Mouse (Mus musculus) liver, embryonic 14.5 days (tissue): ENCODE data around the gene Flrt1. TPM values are rescaled to one million over a fixed set of nuclear protein-coding genes. Genes with fewer than 3 reads are reported as not detected.

Experiments used
- ATAC-seq: fragments of 200-750 bp; cut with Nextera tagmentation; 2 replicates; pipeline ENCODE4 v1.8.0; 2017; ENCODE audit warnings: moderate number of reproducible peaks, mild to moderate bottlenecking, moderate library complexity; ENCODE audit not compliant: insufficient read depth
- DNase-seq, 3 experiments: peaks; one replicate each; pipeline ENCODE4 v3.0.0-alpha.2; 2012 to 2013; ENCODE audit warnings: low read depth in 3 of 3, low spot score in 3 of 3
- H3K27ac ChIP-seq: fragments of 300-500 bp; sonication (generic); 2 replicates; pipeline ENCODE4 v1.5.1; 2014; ENCODE audit warnings: moderate library complexity, mild to moderate bottlenecking, control low read depth, inconsistent platforms
- H3K27me3 ChIP-seq: fragments of 300-500 bp; sonication (generic); 2 replicates; pipeline ENCODE4 v1.6.1; 2014; ENCODE audit warnings: mild to moderate bottlenecking, low read length, moderate library complexity; ENCODE audit not compliant: control insufficient read depth, insufficient read depth
- H3K36me3 ChIP-seq: fragments of 300-500 bp; sonication (generic); replicated peaks from 2 replicates; pipeline ENCODE4 v1.6.1; 2014; ENCODE audit warnings: low read depth; ENCODE audit not compliant: control insufficient read depth, insufficient read depth
- H3K4me1 ChIP-seq, 2 experiments: fragments of 200-500 bp in 1 of 2; fragments of 300-500 bp in 1 of 2; sonication (generic) in 1 of 2; replicated peaks; 2 replicates each; pipeline ENCODE4 v1.6.1; 2012 to 2014; ENCODE audit warnings: antibody characterized with exemption in 1 of 2, inconsistent platforms in 1 of 2, low read length in 1 of 2; ENCODE audit not compliant: control insufficient read depth in 2 of 2, insufficient read depth in 2 of 2
- H3K4me2 ChIP-seq: fragments of 300-500 bp; sonication (generic); 2 replicates; pipeline ENCODE4 v1.6.1; 2014; ENCODE audit warnings: low read depth, mild to moderate bottlenecking, control low read depth, moderate library complexity
- H3K4me3 ChIP-seq, 2 experiments: fragments of 200-500 bp in 1 of 2; fragments of 300-500 bp in 1 of 2; sonication (generic) in 1 of 2; 2 replicates each; pipeline ENCODE4 v1.5.1; 2012 to 2014; ENCODE audit warnings: low read depth in 2 of 2, low read length in 2 of 2, mild to moderate bottlenecking in 2 of 2, control low read depth in 1 of 2, inconsistent platforms in 1 of 2, moderate library complexity in 1 of 2; ENCODE audit not compliant: insufficient read depth in 1 of 2
- H3K9ac ChIP-seq: fragments of 300-500 bp; sonication (generic); replicated peaks from 2 replicates; pipeline ENCODE4 v1.6.1; 2014; ENCODE audit warnings: mild to moderate bottlenecking, control low read depth, moderate library complexity
- H3K9me3 ChIP-seq: fragments of 300-500 bp; sonication (generic); 2 replicates; pipeline ENCODE4 v1.6.1; 2016; ENCODE audit warnings: low read length, mixed read lengths; ENCODE audit not compliant: control insufficient read depth
- CTCF ChIP-seq: IDR thresholded peaks from 2 replicates; pipeline ENCODE4 v1.5.1; 2016; ENCODE audit warnings: antibody characterized with exemption, low read depth, control low read depth
- EP300 ChIP-seq: IDR thresholded peaks from 2 replicates; pipeline ENCODE4 v1.6.1; 2016; ENCODE audit warnings: antibody characterized with exemption, low read depth
- WGBS: fragments of 180-500 bp; shearing (Covaris S2); extraction: QIAGEN DNeasy Blood & Tissue Kit; methylation state at CpG from one replicate; pipeline ENCODE4 v1.1.7; 2014; ENCODE audit not compliant: insufficient replicate concordance; 5-methylcytosine and 5-hydroxymethylcytosine counted together
- polyA plus RNA-seq, 2 experiments: library from polyadenylated mRNA; depleted of rRNA in 1 of 2; stranded (reverse) in 1 of 2; unstranded in 1 of 2; fragments of >200 nt; fragmentation: Nextera tagmentation in 1 of 2; extraction: Ambion mirVana in 1 of 2; gene quantifications; 2 replicates each; pipeline versions ENCODE4 v1.2.1 to v1.2.3; 2012 to 2014

Gene Flrt1
- polyA plus RNA-seq, 2 experiments: 0.01 to 0.09 TPM

GRCm38 (mm10) chr19:7088558-7088957 is 17.0 kb downstream of the Flrt1 start:
- Histone ChIP-seq H3K4me2 (no peak overlapping the region), H3K27me3 (peaks cover 2% of the 10 kb centered on the region)
- TF ChIP-seq CTCF (no peak), EP300 (no peak)

GRCm38 (mm10) chr19:7084734-7085133 is 20.8 kb downstream of the Flrt1 start:
- ATAC-seq: no peak
- H3K4me3 ChIP-seq: no peak overlapping the region
- no peak for DNase-seq
- TF ChIP-seq CTCF (no peak), EP300 (no peak)
- H3K4me2 ChIP-seq: no peak overlapping the region
- H3K27ac ChIP-seq: no peak overlapping the region
- WGBS: 74% methylated on average over 15 of the region's 15 CpGs
- no peaks in the 10 kb centered on the region for H3K4me1 ChIP-seq
- H3K9ac ChIP-seq: no peak overlapping the region
- H3K27me3 ChIP-seq: peaks cover 2% of the 10 kb centered on the region
- H3K9me3 ChIP-seq: no peaks in the 10 kb centered on the region
- no peaks in the 10 kb centered on the region for H3K36me3 ChIP-seq

More at GRCm38 (mm10) chr19:7088558-7088957, 17.0 kb downstream of the Flrt1 start:
- 16% methylated on average over 9 of the region's 9 CpGs for WGBS
- Histone ChIP-seq H3K36me3 (no peaks in the 10 kb centered on the region), H3K9me3 (no peaks in the 10 kb centered on the region), H3K4me1 (no peaks in the 10 kb centered on the region), H3K27ac (no peak overlapping the region), H3K9ac (no peak overlapping the region), H3K4me3 (no peak overlapping the region)
- no peak for DNase-seq
- ATAC-seq: no peak

DNA sequence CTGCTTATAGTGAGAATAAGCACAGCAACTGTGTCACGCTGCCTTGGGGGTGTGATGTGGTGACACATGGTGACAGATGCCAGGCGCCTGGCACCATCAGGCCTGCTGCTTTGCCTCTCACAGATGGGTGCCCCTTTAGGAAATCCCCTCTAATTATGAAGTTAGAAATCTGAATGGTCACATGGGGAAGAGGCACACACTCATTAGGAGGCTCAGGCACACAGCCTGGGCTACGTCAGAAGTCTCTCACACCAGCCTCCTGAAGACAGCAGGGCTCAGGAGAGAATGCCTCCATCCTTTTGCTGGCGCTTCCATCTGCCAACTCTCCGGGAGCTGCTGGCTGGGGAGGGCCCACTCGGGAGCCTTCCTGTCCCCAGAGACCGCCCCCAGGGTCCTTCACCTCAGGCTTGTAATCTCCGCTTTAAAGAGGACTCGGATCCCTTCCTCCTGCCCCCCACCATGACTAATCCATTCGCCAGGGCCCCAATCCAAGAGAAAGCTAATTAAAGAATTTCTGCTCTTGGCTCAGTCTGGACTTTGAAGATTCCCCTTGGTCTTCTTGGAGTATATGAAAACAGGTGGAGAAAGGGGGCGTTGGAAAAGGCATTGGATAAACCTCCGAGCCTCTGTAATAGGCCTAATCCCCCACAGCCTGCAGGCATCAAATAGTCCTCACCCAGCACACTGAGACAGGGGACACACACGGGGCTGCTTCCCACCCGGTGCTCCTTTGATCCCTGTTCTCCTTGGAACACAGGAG is 22.3 kb downstream of the Flrt1 start:
- no peak for ATAC-seq
- TF ChIP-seq EP300: no peak
- no peak for TF ChIP-seq CTCF
- peaks cover 2% of the 10 kb centered on the region for H3K27me3 ChIP-seq

DNA sequence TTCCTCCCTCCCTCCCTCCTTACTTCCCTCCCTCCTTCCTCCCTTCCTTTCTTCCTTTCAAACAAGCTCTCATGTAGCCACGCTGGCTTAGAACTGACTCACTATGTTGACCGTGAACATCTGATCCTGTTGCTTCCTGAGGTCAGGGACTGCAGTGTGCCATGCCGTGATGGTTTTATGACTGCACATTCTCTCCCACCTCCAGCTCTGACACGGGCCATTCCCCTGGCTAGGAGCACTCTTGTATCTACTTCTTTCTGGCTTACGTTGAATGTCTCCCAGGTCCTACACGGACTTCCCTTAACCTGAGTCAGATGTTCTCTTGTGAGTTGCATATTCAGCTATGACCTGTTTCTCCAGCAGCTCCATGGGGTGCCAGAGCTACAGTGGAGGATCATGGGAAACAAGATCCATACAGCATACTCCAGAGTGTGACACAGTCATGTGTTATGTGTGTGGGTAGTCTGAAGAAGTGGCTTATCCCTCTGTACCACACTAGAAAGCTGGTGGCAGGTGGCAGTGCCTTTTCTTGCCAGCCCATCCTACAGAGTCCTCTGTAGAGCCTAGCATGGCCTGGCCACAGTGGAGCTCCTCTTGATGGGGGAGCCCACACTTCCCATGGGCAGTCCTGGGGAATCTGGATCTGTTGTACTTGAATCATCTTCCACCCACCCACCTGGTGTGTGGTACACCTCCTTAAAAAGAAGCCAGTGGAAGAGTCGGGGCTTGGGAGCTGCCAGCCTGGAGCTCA is 23.8 kb downstream of the Flrt1 start:
- Histone ChIP-seq H3K4me3 (no peak overlapping the region), H3K4me1 (no peaks in the 10 kb centered on the region), H3K27ac (no peak overlapping the region), H3K9me3 (no peaks in the 10 kb centered on the region), H3K9ac (no peak overlapping the region), H3K36me3 (no peaks in the 10 kb centered on the region), H3K27me3 (no peaks in the 10 kb centered on the region; the same call in 1 of the 2 replicates), H3K4me2 (no peak overlapping the region)
- TF ChIP-seq CTCF (no peak), EP300 (no peak)
- DNase-seq (no peak), ATAC-seq (no peak)
- 48% methylated on average over 7 of the region's 7 CpGs for WGBS

More for the DNA sequence above, 22.3 kb downstream of the Flrt1 start:
- Histone ChIP-seq H3K36me3 (no peaks in the 10 kb centered on the region), H3K27ac (no peak overlapping the region), H3K4me3 (no peak overlapping the region), H3K4me1 (no peaks in the 10 kb centered on the region), H3K9ac (no peak overlapping the region), H3K9me3 (no peaks in the 10 kb centered on the region), H3K4me2 (no peak overlapping the region)
- DNase-seq: no peak
- 50% methylated on average over 14 of the region's 14 CpGs for WGBS

GRCm38 (mm10) chr19:7078271-7078670 is 27.3 kb downstream of the Flrt1 start:
- ATAC-seq (no peak), DNase-seq (no peak)
- H3K9me3 ChIP-seq: no peaks in the 10 kb centered on the region
- no peak overlapping the region for H3K4me3 ChIP-seq
- H3K4me2 ChIP-seq: no peak overlapping the region
- TF ChIP-seq CTCF (no peak), EP300 (no peak)
- H3K9ac ChIP-seq: no peak overlapping the region
- H3K27me3 ChIP-seq: no peaks in the 10 kb centered on the region
- WGBS: 66% methylated on average over 7 of the region's 7 CpGs
- no peak overlapping the region for H3K27ac ChIP-seq
- no peaks in the 10 kb centered on the region for H3K4me1 ChIP-seq
- H3K36me3 ChIP-seq: no peaks in the 10 kb centered on the region
